Mouse (Mus musculus): Measurements from ENCODE around the gene Emp2. TPM values are rescaled to one million over a fixed set of nuclear protein-coding genes. Genes with fewer than 3 reads are reported as not detected.

Emp2 gene
- not detected in 2 replicates for polyA plus RNA-seq (2012)

DNA sequence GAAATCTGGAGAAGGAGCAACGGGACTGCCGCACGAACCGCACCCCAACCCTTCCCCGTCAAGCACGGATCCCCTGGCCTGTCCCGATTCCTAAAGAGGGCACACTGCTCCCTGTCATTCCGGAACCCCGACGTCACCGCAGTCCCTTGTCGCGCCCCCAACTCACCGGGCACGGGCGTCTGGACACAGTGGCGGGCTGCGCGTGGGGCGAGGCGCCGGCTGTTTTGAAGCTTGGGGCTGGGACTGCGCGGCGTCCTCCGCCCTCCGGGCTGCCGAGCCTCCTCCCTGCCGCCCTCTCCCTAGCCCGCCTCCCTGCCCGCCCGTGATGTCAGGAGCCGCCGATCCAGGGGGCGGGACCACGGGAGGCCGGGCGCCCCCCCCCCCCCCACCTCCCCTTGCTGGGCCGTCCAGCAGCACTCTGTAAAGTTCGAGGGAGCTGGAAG is at the start of gene Emp2:
Gene Emp2 (minus strand): TSS at position 323 of the 443 bp plus-strand sequence.
- Histone ChIP-seq H3K4me3 (replicated peaks) (peak within 1 kb of the TSS; percentile 48), H3K9me3 (ENCODE audit: control insufficient read depth, low read length) (no peaks in the 10 kb centered on the region), H3K36me3 (ENCODE audit: control insufficient read depth) (no peaks in the 10 kb centered on the region), H3K4me1 (ENCODE audit: control insufficient read depth) (no peaks in the 10 kb centered on the region), H3K27me3 (ENCODE audit: control insufficient read depth) (peaks cover 14% of the 10 kb centered on the region)
- no peak for TF ChIP-seq TAL1 (IDR thresholded peaks at IDR 0.05; ENCODE audit: low read length)
- TF ChIP-seq GATA1 (IDR thresholded peaks at IDR 0.05; ENCODE audit: low read length): no peak

DNA sequence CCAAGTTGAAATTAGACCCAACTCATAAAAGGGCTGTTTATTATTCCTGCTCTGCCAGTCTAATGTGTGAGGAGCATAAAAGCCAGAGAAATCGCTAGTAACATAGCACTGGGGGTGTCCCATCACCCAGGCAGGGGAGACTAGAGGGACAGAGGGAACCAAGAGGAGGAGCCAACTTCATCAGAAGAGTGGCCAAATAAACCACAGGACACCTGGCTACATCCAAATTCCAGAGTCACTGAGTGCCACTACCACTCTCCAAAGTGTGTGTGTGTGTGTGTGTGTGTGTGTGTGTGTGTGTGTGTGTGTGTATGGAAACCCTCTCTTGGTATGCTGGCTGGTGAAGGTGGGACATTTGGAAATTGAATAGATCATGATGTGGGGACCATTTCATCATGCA is 49.3 kb upstream of the Emp2 start:
- TF ChIP-seq TAL1 (IDR thresholded peaks at IDR 0.05; ENCODE audit: low read length) (no peak), GATA1 (IDR thresholded peaks at IDR 0.05; ENCODE audit: low read length) (no peak)
- H3K4me1 ChIP-seq (ENCODE audit: control insufficient read depth): peaks cover 14% of the 10 kb centered on the region
- H3K36me3 ChIP-seq (ENCODE audit: control insufficient read depth): no peaks in the 10 kb centered on the region
- H3K9me3 ChIP-seq (ENCODE audit: control insufficient read depth, low read length): no peaks in the 10 kb centered on the region
- H3K27me3 ChIP-seq (ENCODE audit: control insufficient read depth): peaks cover 4% of the 10 kb centered on the region
- no peak overlapping the region for H3K4me3 ChIP-seq (replicated peaks)

DNA sequence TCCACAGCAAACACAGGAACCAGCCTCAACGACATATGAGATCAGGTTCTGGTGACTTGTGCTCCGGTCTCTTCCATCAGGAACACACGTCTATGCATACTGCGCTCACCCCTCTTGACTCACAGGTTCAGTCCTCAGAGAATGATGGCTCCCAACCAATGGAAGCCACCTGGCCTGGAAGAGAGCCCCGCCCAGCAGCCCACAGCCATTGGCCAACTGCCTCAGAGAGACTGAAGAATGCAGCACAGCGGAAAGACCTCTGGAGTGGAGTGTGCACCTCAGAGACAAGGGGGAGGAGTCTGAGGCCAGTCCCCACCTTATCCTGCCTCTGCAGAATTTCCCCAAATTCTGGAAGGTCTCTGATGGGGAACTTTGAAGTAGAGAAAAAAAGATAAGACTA is 45.5 kb upstream of the Emp2 start:
- H3K27me3 ChIP-seq (ENCODE audit: control insufficient read depth): peaks cover 4% of the 10 kb centered on the region
- no peak overlapping the region for H3K4me3 ChIP-seq (replicated peaks)
- peaks cover 20% of the 10 kb centered on the region for H3K4me1 ChIP-seq (ENCODE audit: control insufficient read depth)
- no peaks in the 10 kb centered on the region for H3K36me3 ChIP-seq (ENCODE audit: control insufficient read depth)
- H3K9me3 ChIP-seq (ENCODE audit: control insufficient read depth, low read length): no peaks in the 10 kb centered on the region
- TF ChIP-seq GATA1 (IDR thresholded peaks at IDR 0.05; ENCODE audit: low read length): no peak
- no peak for TF ChIP-seq TAL1 (IDR thresholded peaks at IDR 0.05; ENCODE audit: low read length)

DNA sequence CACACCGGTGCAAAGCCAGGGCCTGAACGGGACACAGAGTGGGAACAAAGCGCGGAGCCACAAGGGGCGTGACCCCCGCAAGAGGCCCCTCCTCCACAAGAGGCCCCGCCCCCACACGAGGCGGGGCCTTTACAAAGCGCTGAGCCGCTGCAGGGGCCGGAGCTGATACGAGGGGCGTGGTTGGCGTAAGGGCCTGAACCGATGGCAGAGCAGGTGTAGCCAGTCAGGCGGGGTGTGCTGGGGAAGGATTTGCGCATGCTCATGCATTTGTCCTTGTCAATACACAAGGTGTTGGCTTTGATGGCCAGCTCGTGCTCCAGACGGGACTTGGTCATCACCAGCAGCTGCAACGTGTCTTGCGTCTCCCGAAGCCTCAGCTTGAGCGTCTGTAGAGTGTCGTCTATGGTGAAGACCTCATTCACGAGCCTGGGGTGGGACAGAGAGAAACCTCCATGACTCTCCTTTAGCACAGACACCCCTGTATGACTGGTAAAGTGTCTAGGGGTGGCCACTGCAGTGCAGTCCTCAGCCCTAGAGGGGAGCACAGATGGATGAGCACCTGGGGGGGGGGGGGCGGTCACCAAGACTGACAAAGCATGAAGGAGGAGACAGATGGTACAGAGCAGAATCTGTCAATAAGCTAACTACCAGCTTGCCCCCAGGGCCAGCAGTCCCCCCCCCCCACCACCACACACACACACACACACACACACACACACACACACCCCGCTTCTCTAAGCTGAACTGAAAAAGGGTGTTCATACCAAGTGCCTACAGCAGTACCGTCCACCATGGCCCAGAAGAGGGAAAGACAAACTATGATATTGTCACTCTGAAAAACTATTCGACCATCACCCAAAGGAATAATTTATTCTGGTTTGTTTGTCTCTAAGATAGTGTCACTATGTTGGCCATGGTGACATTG is 44.5 kb upstream of the Emp2 start:
- TF ChIP-seq GATA1 (IDR thresholded peaks at IDR 0.05; ENCODE audit: low read length) (no peak), TAL1 (IDR thresholded peaks at IDR 0.05; ENCODE audit: low read length) (no peak)
- H3K4me3 ChIP-seq (replicated peaks): peak overlapping the region; percentile 44

DNA sequence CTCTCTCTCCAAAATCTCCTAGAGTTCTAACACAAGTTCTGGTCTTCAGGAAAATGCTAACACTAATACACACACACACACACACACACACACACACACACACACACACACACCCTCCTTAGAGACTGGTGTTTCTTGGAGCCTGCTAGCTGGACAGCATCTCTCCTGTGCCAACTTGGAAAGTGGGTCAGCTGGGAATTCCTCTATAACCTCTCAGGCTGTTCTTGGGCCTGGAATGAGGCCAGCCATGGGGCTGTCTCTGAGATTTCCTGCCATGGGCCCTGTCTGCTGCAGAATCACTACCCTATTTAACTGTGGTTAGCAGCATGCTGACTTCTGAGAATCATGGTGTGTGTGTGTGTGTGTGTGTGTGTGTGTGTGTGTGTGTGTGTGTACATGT is 41.2 kb upstream of the Emp2 start:
- Histone ChIP-seq H3K9me3 (ENCODE audit: control insufficient read depth, low read length) (no peaks in the 10 kb centered on the region), H3K27me3 (ENCODE audit: control insufficient read depth) (no peaks in the 10 kb centered on the region; the same call in 1 of the 2 replicates), H3K4me3 (replicated peaks) (no peak overlapping the region), H3K36me3 (ENCODE audit: control insufficient read depth) (no peaks in the 10 kb centered on the region), H3K4me1 (ENCODE audit: control insufficient read depth) (peaks cover 20% of the 10 kb centered on the region)
- TF ChIP-seq TAL1 (IDR thresholded peaks at IDR 0.05; ENCODE audit: low read length) (no peak), GATA1 (IDR thresholded peaks at IDR 0.05; ENCODE audit: low read length) (no peak)

More for the DNA sequence above, 44.5 kb upstream of the Emp2 start:
- peaks cover 20% of the 10 kb centered on the region for H3K4me1 ChIP-seq (ENCODE audit: control insufficient read depth)
- H3K9me3 ChIP-seq (ENCODE audit: control insufficient read depth, low read length): no peaks in the 10 kb centered on the region
- no peaks in the 10 kb centered on the region for H3K36me3 ChIP-seq (ENCODE audit: control insufficient read depth)
- peaks cover 4% of the 10 kb centered on the region for H3K27me3 ChIP-seq (ENCODE audit: control insufficient read depth)

DNA sequence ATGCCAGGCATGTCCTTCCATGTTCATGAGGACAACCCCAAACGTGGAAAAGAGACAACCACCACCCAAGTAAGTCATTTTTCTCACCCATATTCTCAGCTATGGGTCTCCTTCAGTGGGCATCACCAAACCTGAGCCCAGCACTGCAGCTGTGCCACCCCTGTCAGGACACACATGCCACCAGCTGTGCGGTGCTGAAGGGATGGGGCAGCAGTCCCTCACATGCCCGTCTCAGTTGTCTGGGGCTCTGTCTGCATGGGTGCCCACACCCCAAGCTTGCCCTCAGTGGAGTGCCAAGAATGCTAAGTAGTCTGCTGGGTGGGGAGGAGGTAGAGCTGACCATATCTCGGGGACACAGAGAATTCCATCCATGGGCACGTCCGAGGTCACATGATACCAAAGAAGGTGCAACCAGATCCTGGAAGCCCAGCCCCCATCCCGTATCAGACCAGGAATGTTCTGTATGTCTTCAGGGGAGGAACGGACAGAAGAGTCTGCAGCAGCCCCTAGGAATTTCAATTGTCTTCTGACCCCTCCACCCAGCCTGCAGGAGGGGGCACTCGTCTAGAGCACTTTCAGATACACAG is 37.4 kb upstream of the Emp2 start:
- H3K4me3 ChIP-seq (replicated peaks): no peak overlapping the region
- H3K36me3 ChIP-seq (ENCODE audit: control insufficient read depth): no peaks in the 10 kb centered on the region
- no peaks in the 10 kb centered on the region for H3K27me3 ChIP-seq (ENCODE audit: control insufficient read depth)
- no peaks in the 10 kb centered on the region for H3K9me3 ChIP-seq (ENCODE audit: control insufficient read depth, low read length)
- no peak for TF ChIP-seq GATA1 (IDR thresholded peaks at IDR 0.05; ENCODE audit: low read length)
- no peak for TF ChIP-seq TAL1 (IDR thresholded peaks at IDR 0.05; ENCODE audit: low read length)
- no peaks in the 10 kb centered on the region for H3K4me1 ChIP-seq (ENCODE audit: control insufficient read depth)

DNA sequence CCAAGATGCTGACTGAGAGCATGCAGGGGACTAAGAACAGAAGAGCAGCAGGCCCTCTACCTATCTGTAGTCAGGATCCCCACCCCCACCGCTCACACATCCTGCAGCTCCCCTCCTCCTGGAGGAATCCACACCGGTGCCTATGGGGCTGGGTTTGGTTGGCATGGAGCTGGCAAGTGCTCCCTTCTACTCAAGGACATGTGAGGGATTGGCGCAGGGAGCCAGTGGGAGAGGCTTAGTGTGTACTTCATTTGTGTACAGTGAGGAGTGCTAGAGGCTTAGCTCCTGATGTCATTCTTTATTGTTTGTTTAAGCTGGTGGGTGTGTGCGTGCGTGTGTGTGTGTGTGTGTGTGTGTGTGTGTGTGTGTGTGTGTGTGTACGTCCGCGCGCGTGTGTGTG is 36.1 kb upstream of the Emp2 start:
- Histone ChIP-seq H3K9me3 (ENCODE audit: control insufficient read depth, low read length) (no peaks in the 10 kb centered on the region), H3K4me1 (ENCODE audit: control insufficient read depth) (no peaks in the 10 kb centered on the region), H3K36me3 (ENCODE audit: control insufficient read depth) (no peaks in the 10 kb centered on the region), H3K27me3 (ENCODE audit: control insufficient read depth) (no peaks in the 10 kb centered on the region), H3K4me3 (replicated peaks) (no peak overlapping the region)
- TF ChIP-seq TAL1 (IDR thresholded peaks at IDR 0.05; ENCODE audit: low read length) (no peak), GATA1 (IDR thresholded peaks at IDR 0.05; ENCODE audit: low read length) (no peak)

DNA sequence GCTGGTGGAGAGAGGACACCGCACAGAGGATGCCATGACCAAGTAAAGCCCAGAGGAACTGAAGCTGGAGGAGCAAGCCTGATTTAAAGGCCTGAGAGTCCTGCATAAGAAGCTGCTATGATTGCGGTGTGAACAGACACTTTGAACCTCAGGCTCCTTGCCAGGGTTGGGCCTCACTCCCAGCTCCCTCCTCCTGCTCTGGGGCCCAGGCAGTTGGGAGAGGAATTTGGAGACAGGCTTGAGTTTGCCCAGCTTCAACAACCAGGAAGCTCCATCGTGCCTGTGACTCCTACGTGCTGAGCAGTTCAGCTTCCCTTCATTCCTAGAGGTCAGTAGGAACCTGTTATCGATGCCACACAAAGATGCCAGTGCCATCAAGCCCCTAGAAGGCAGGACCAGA is 35.7 kb upstream of the Emp2 start:
- TF ChIP-seq TAL1 (IDR thresholded peaks at IDR 0.05; ENCODE audit: low read length): no peak
- no peak for TF ChIP-seq GATA1 (IDR thresholded peaks at IDR 0.05; ENCODE audit: low read length)
- Histone ChIP-seq H3K9me3 (ENCODE audit: control insufficient read depth, low read length) (no peaks in the 10 kb centered on the region), H3K36me3 (ENCODE audit: control insufficient read depth) (no peaks in the 10 kb centered on the region), H3K4me3 (replicated peaks) (no peak overlapping the region), H3K27me3 (ENCODE audit: control insufficient read depth) (no peaks in the 10 kb centered on the region), H3K4me1 (ENCODE audit: control insufficient read depth) (no peaks in the 10 kb centered on the region)

DNA sequence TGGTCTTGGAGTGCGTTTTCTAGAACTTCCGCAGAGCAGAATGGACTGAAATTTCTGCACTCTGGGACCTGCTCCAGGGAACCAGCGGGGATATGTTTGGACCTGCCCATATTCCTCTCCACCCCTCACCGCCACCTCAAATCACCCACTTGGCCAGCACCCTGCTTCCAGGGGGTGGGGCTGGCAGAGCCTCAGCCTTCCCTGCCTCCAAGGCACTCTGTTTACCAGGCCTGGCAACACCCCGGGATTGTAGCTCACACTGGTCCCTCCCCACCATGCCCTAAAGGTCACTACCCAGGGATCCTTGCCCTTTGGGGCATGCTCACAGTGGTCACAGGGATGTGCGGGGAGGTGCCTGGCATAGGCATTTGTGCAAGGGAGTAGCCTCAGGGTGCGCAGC is 33.8 kb upstream of the Emp2 start:
- H3K4me1 ChIP-seq (ENCODE audit: control insufficient read depth): no peaks in the 10 kb centered on the region
- no peak for TF ChIP-seq TAL1 (IDR thresholded peaks at IDR 0.05; ENCODE audit: low read length)
- TF ChIP-seq GATA1 (IDR thresholded peaks at IDR 0.05; ENCODE audit: low read length): no peak
- no peak overlapping the region for H3K4me3 ChIP-seq (replicated peaks)
- H3K36me3 ChIP-seq (ENCODE audit: control insufficient read depth): no peaks in the 10 kb centered on the region
- H3K9me3 ChIP-seq (ENCODE audit: control insufficient read depth, low read length): no peaks in the 10 kb centered on the region
- H3K27me3 ChIP-seq (ENCODE audit: control insufficient read depth): no peaks in the 10 kb centered on the region
